In the genomic region with DNA sequence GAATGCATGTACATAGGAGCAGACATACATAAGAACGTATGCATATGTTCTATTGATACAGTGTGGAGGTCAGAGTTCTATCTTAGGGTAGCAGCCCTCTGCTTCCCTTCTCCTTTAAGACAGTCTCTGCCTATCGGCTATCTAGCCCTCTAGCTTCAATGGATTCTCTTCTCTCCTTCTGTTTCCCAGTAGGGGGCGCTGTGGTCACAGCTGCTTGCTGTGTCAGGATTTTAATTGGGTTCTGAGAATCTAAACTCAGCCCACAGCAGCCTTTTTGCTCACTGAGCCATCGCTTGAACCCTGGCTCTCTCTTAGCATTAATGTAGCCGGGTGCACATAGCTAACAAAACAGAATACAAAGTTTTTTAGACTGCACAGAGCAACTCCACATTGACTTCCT, we compare ENCODE assay signal across 8 mouse cellular contexts.
DNase-seq lines count a peak whose midpoint lies in the region; ATAC-seq and TF ChIP-seq lines count a peak whose summit lies in the region.

No protein-coding gene starts in this region.

- no peak for TF ChIP-seq POLR2A in small intestine, adult 2 months (IDR thresholded peaks at IDR 0.05; ENCODE audit: low read depth, low read length)

- TF ChIP-seq CTCF in Patski (IDR thresholded peaks at IDR 0.05): peak; percentile 70
- peak; percentile 57; the same call in 1 of the 2 replicates for TF ChIP-seq CTCF in small intestine, adult 2 months (IDR thresholded peaks at IDR 0.05; ENCODE audit: extremely low read depth, insufficient read length, insufficient replicate concordance, low read depth, low read length)

- 61% methylated on average over 5 of the region's 5 CpGs for WGBS in hindbrain, embryonic 10.5 days
- WGBS in hindbrain, embryonic 16.5 days: 56% methylated on average over 5 of the region's 5 CpGs
- 39% methylated on average over 5 of the region's 5 CpGs for WGBS in small intestine, adult 2 months

- in situ Hi-C loops in Patski (cut with MboI; ENCODE audit: low pct_unique_long_range_greater_than_20kb): no loop called here

- no peaks in the 10 kb centered on the region for H3K9me3 ChIP-seq in hindbrain, embryonic 10.5 days
- no peaks in the 10 kb centered on the region for H3K9me3 ChIP-seq in hindbrain, embryonic 16.5 days (ENCODE audit: control insufficient read depth, low read length)

- no peak overlapping the region for H3K9ac ChIP-seq in hindbrain, embryonic 16.5 days (ENCODE audit: low read depth, low read length)

- CTCF ChIA-PET in Patski (lab: Charles Lee): interaction anchor here (1.3 kb wide), 1 partner anchor 15 kb away, joined by 3 read pairs; no protein-coding TSS in a partner anchor

- DNase-seq in hindbrain, embryonic 10.5 days (ENCODE audit: low spot score): peak; percentile 31
- peak; percentile 58 to 60 for DNase-seq in B cell, adult 2 months
- no peak for DNase-seq in Patski (ENCODE audit: low read depth, low spot score)
- DNase-seq in heart, postnatal 4 days: peak; percentile 32
- DNase-seq in layer of hippocampus, adult 18-20 months (ENCODE audit: low spot score in 2 of 2): no peak
- no peak for DNase-seq in frontal cortex, postnatal 25 days (ENCODE audit: low spot score in 2 of 2)

- H3K27ac ChIP-seq in hindbrain, embryonic 10.5 days: no peak overlapping the region
- no peak overlapping the region for H3K27ac ChIP-seq in hindbrain, embryonic 16.5 days (ENCODE audit: low read depth, low read length)
- H3K27ac ChIP-seq in small intestine, adult 2 months (ENCODE audit: insufficient read depth, low read depth, low read length): no peak overlapping the region

- no peaks in the 10 kb centered on the region for H3K36me3 ChIP-seq in hindbrain, embryonic 10.5 days
- H3K36me3 ChIP-seq in hindbrain, embryonic 16.5 days (ENCODE audit: control insufficient read depth, insufficient read depth, low read length): no peaks in the 10 kb centered on the region
- no peaks in the 10 kb centered on the region for H3K36me3 ChIP-seq in small intestine, adult 2 months (ENCODE audit: control insufficient read depth, insufficient read depth, low read length)

- H3K4me3 ChIP-seq in hindbrain, embryonic 10.5 days: no peak overlapping the region
- no peak overlapping the region for H3K4me3 ChIP-seq in hindbrain, embryonic 16.5 days (ENCODE audit: low read length)
- H3K4me3 ChIP-seq in small intestine, adult 2 months (ENCODE audit: low read depth, low read length): no peak overlapping the region

- POLR2A ChIA-PET in Patski (lab: Charles Lee): no interaction called here

- no peak overlapping the region for H3K4me2 ChIP-seq in hindbrain, embryonic 16.5 days (ENCODE audit: low read length)

- no peak for ATAC-seq in hindbrain, embryonic 16.5 days
- ATAC-seq in Patski: no peak

- H3K4me1 ChIP-seq in hindbrain, embryonic 10.5 days (replicated peaks): peaks cover 4% of the 10 kb centered on the region; the same call in 1 of the 2 replicates
- H3K4me1 ChIP-seq in hindbrain, embryonic 16.5 days (ENCODE audit: control insufficient read depth, insufficient read depth, low read depth, low read length): 0 out of 2 replicates have a peak, but pooled peaks cover 3% of the 10 kb centered on the region
- no peaks in the 10 kb centered on the region for H3K4me1 ChIP-seq in small intestine, adult 2 months (ENCODE audit: control insufficient read depth, insufficient read depth, insufficient read length, low read length)

- no peaks in the 10 kb centered on the region for H3K27me3 ChIP-seq in hindbrain, embryonic 10.5 days (ENCODE audit: insufficient read depth, poor library complexity, severe bottlenecking)
- no peaks in the 10 kb centered on the region for H3K27me3 ChIP-seq in hindbrain, embryonic 16.5 days (replicated peaks; ENCODE audit: control insufficient read depth, insufficient read depth, low read length)
- H3K27me3 ChIP-seq in Patski: peaks cover 15% of the 10 kb centered on the region
- no peaks in the 10 kb centered on the region for H3K27me3 ChIP-seq in small intestine, adult 2 months (ENCODE audit: control insufficient read depth, insufficient read depth, low read length)

Comparison
In these comparisons a context has a peak if more than half of its experiments do, and no peak if none do; other contexts are left out.
1. DNase-seq: peak in hindbrain, embryonic 10.5 days (single experiment), B cell, adult 2 months (2 of 2) and heart, postnatal 4 days (single experiment); none in Patski (single experiment), layer of hippocampus, adult 18-20 months (0 of 2) and frontal cortex, postnatal 25 days (0 of 2).